Mouse (Mus musculus): ENCODE data around the gene Clca4b.
"Not testable (repeated sequence)": the region's sequence is repeated elsewhere in the genome, so short reads cannot be mapped to it uniquely, and the experiment has no call there.

DNA sequence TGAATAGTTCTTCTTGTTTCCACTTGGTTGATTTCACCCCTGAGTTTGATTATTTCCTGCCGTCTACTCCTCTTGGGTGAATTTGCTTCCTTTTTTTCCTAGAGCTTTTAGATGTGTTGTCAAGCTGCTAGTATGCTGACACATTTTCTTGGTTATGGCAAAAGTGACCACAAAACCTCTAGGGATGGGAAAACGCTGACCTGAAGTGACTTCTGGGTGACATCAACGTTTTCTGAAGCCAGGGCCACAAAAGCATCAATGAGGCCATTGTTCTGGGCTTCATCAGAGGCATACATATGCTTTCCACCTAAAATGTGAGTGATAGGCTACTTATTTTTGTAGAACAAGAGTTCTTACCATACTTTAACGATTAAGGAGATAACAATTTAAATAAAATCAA, 60.3 kb downstream of the Clca4b start:
- not testable (repeated sequence) for TF ChIP-seq SMC3 (IDR thresholded peaks at IDR 0.05; ENCODE audit: low read depth, low read length); POLR2A (IDR thresholded peaks at IDR 0.05; ENCODE audit: control insufficient read depth in 1 of 2, insufficient read depth in 1 of 2, low read depth in 1 of 2, low read length in 2 of 2, poor library complexity in 1 of 2); CTCF (IDR thresholded peaks at IDR 0.05 in 2 of 3, conservative IDR thresholded peaks at IDR 0.05 in 1 of 3; ENCODE audit: control insufficient read depth in 1 of 3, insufficient read depth in 1 of 3, low read depth in 2 of 3, low read length in 3 of 3, poor library complexity in 1 of 3, severe bottlenecking in 1 of 3); ZKSCAN1 (IDR thresholded peaks at IDR 0.05; ENCODE audit: low read depth, low read length); GATA1 (IDR thresholded peaks at IDR 0.05; ENCODE audit: low read depth, low read length); CHD1 (IDR thresholded peaks at IDR 0.05; ENCODE audit: low read depth, low read length); EP300 (IDR thresholded peaks at IDR 0.05; ENCODE audit: low read depth in 1 of 2, low read length in 2 of 2); ZC3H11A (IDR thresholded peaks at IDR 0.05; ENCODE audit: low read depth, low read length); BHLHE40 (IDR thresholded peaks at IDR 0.05; ENCODE audit: borderline replicate concordance, low read depth, low read length); KAT2A (conservative IDR thresholded peaks at IDR 0.05; ENCODE audit: low read depth, low read length); MAFK (IDR thresholded peaks at IDR 0.05; ENCODE audit: borderline replicate concordance, low read depth, low read length); HCFC1 (IDR thresholded peaks at IDR 0.05; ENCODE audit: low read depth, low read length); ZMIZ1 (IDR thresholded peaks at IDR 0.05; ENCODE audit: low read depth, low read length)
